Mouse (Mus musculus) stomach, embryonic 15.5 days (tissue): ENCODE measurements around the gene Prss48. TPM values are rescaled to one million over a fixed set of nuclear protein-coding genes. Genes with fewer than 3 reads are reported as not detected.

ENCODE experiments used
- ATAC-seq: fragments of 200-750 bp; cut with Nextera tagmentation; 2 replicates; pipeline ENCODE4 v1.8.0; 2017; ENCODE audit warnings: low read depth, moderate number of reproducible peaks, moderate TSS enrichment; ENCODE audit not compliant: insufficient read depth, low FRiP score
- H3K27ac ChIP-seq: fragments of 300-500 bp; sonication (generic); 2 replicates; pipeline ENCODE4 v1.5.1; 2015; ENCODE audit warnings: mild to moderate bottlenecking, inconsistent platforms
- H3K27me3 ChIP-seq: fragments of 300-500 bp; sonication (generic); replicated peaks from 2 replicates; pipeline ENCODE4 v1.6.1; 2015; ENCODE audit warnings: inconsistent platforms
- H3K36me3 ChIP-seq: fragments of 300-500 bp; sonication (generic); 2 replicates; pipeline ENCODE4 v1.6.1; 2015; ENCODE audit warnings: inconsistent platforms
- H3K4me1 ChIP-seq: fragments of 300-500 bp; sonication (generic); 2 replicates; pipeline ENCODE4 v1.6.1; 2015; ENCODE audit warnings: inconsistent platforms
- H3K4me2 ChIP-seq: fragments of 300-500 bp; sonication (generic); 2 replicates; pipeline ENCODE4 v1.6.1; 2015; ENCODE audit warnings: mild to moderate bottlenecking, inconsistent platforms
- H3K4me3 ChIP-seq: fragments of 300-500 bp; sonication (generic); replicated peaks from 2 replicates; pipeline ENCODE4 v1.5.1; 2015; ENCODE audit warnings: inconsistent platforms
- H3K9ac ChIP-seq: fragments of 300-500 bp; sonication (generic); 2 replicates; pipeline ENCODE4 v1.6.1; 2015; ENCODE audit warnings: inconsistent platforms
- H3K9me3 ChIP-seq: fragments of 300-500 bp; sonication (generic); 2 replicates; pipeline ENCODE4 v1.6.1; 2016; ENCODE audit warnings: inconsistent platforms
- WGBS: fragments of 180-500 bp; shearing (Covaris S2); methylation state at CpG from one replicate; pipeline ENCODE4 v1.1.7; 2015; 5-methylcytosine and 5-hydroxymethylcytosine counted together
- polyA plus RNA-seq: library from polyadenylated mRNA; unstranded; fragments of >200 nt; fragmentation: Nextera tagmentation; extraction: Ambion mirVana; gene quantifications from 2 replicates; pipeline ENCODE4 v1.2.1, GENCODE M21; 2015

The Prss48 gene
- polyA plus RNA-seq, 1 experiment from 2014 or later = not detected

- no peaks in the 10 kb centered on the region for H3K27me3 ChIP-seq
- H3K4me1 ChIP-seq = no peaks in the 10 kb centered on the region
- H3K4me2 ChIP-seq = no peak overlapping the region
- H3K27ac ChIP-seq = no peak overlapping the region
- ATAC-seq = no peak
- H3K9ac ChIP-seq = no peak overlapping the region
- WGBS = 93% methylated on average over 12 of the region's 12 CpGs
- H3K9me3 ChIP-seq = no peaks in the 10 kb centered on the region
- H3K4me3 ChIP-seq = no peak overlapping the region
- no peaks in the 10 kb centered on the region for H3K36me3 ChIP-seq
Measured at GRCm38 (mm10) chr3:86024065-86024795, 21.9 kb upstream of the Prss48 start.

DNA sequence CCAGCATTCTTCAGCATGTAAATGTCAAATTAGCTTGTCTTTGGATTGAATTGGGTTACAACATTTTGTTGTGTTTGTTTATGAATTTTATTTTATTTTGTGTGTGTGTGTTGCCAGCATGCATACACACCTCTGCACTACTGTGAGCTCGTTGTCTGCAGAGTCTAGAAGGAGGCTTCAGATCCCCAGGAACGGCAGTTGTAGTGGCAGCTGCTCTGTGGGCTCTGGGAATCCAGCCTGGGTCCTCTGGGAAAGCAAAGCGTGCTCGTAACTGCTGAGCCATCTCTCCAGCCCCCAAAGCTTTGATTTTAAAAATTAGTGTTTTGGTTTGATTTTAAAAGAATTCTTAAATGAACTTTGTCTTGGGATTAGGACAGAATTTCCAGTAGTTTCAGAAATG lies 19.4 kb upstream of the Prss48 start:
- Histone ChIP-seq H3K4me2 (no peak overlapping the region), H3K4me3 (no peak overlapping the region), H3K27me3 (no peaks in the 10 kb centered on the region), H3K9me3 (no peaks in the 10 kb centered on the region), H3K4me1 (no peaks in the 10 kb centered on the region), H3K9ac (no peak overlapping the region), H3K36me3 (no peaks in the 10 kb centered on the region), H3K27ac (no peak overlapping the region)
- WGBS = 87% methylated on average over 4 of the region's 4 CpGs
- ATAC-seq = no peak

GRCm38 (mm10) chr3:86020921-86021650 lies 18.8 kb upstream of the Prss48 start:
- H3K27ac ChIP-seq = no peak overlapping the region
- no peaks in the 10 kb centered on the region for H3K9me3 ChIP-seq
- ATAC-seq = no peak
- H3K4me1 ChIP-seq = no peaks in the 10 kb centered on the region
- no peak overlapping the region for H3K4me2 ChIP-seq
- WGBS = 85% methylated on average over 16 of the region's 16 CpGs
- H3K36me3 ChIP-seq = no peaks in the 10 kb centered on the region
- no peak overlapping the region for H3K4me3 ChIP-seq
- no peak overlapping the region for H3K9ac ChIP-seq
- no peaks in the 10 kb centered on the region for H3K27me3 ChIP-seq

DNA sequence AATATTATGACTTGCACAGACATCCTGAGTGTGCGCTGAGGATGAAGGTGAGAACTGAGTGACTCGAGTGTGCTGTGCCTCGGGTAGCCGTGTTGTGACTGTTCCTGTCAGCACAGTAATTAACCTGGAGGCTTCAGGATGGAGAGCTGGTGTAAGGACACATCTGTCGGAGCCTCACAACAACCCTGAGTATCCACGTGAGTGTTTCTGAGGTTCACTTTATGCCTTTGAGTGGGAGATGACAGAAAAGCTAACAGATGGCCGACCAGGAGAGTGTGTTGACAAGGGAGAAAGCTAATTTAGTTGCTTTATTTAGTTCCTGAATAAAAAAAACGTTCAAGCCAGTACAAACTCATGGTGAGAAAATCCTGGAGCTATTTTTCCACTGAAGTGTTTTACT lies 15.2 kb upstream of the Prss48 start:
- no peak overlapping the region for H3K27ac ChIP-seq
- H3K4me3 ChIP-seq = no peak overlapping the region
- no peak overlapping the region for H3K4me2 ChIP-seq
- WGBS = 71% methylated on average over 8 of the region's 8 CpGs
- H3K4me1 ChIP-seq = no peaks in the 10 kb centered on the region
- no peaks in the 10 kb centered on the region for H3K27me3 ChIP-seq
- no peak overlapping the region for H3K9ac ChIP-seq
- H3K36me3 ChIP-seq = no peaks in the 10 kb centered on the region
- H3K9me3 ChIP-seq = no peaks in the 10 kb centered on the region
- ATAC-seq = no peak

- H3K4me2 ChIP-seq = no peak overlapping the region
- H3K4me1 ChIP-seq = no peaks in the 10 kb centered on the region; the same call in 1 of the 2 replicates
- H3K27ac ChIP-seq = no peak overlapping the region
- H3K4me3 ChIP-seq = no peak overlapping the region
- ATAC-seq = no peak
- H3K27me3 ChIP-seq = no peaks in the 10 kb centered on the region
- no peaks in the 10 kb centered on the region for H3K9me3 ChIP-seq
- 91% methylated on average over 1 of the region's 1 CpGs for WGBS
- H3K9ac ChIP-seq = no peak overlapping the region
- H3K36me3 ChIP-seq = no peaks in the 10 kb centered on the region
Measured at GRCm38 (mm10) chr3:86016965-86017364, 14.7 kb upstream of the Prss48 start.

GRCm38 (mm10) chr3:86013837-86014236 lies 11.5 kb upstream of the Prss48 start:
- ATAC-seq = no peak
- no peaks in the 10 kb centered on the region for H3K27me3 ChIP-seq
- 67% methylated on average over 10 of the region's 10 CpGs for WGBS
- H3K4me3 ChIP-seq = no peak overlapping the region
- no peak overlapping the region for H3K27ac ChIP-seq
- no peak overlapping the region for H3K4me2 ChIP-seq
- no peaks in the 10 kb centered on the region for H3K36me3 ChIP-seq
- no peaks in the 10 kb centered on the region for H3K9me3 ChIP-seq
- no peak overlapping the region for H3K9ac ChIP-seq
- peaks cover 3% of the 10 kb centered on the region; the same call in 1 of the 2 replicates for H3K4me1 ChIP-seq

- Histone ChIP-seq H3K4me2 (no peak overlapping the region), H3K36me3 (0 out of 2 replicates have a peak, but pooled peaks cover 4% of the 10 kb centered on the region), H3K9me3 (no peaks in the 10 kb centered on the region), H3K9ac (no peak overlapping the region), H3K27ac (no peak overlapping the region), H3K4me1 (peaks cover 3% of the 10 kb centered on the region; the same call in 1 of the 2 replicates), H3K27me3 (no peaks in the 10 kb centered on the region), H3K4me3 (no peak overlapping the region)
- ATAC-seq = no peak
- WGBS = 49% methylated on average over 3 of the region's 3 CpGs
Measured at GRCm38 (mm10) chr3:86011833-86012232, 9.5 kb upstream of the Prss48 start.

- Histone ChIP-seq H3K4me1 (peaks cover 3% of the 10 kb centered on the region; the same call in 1 of the 2 replicates), H3K4me2 (no peak overlapping the region), H3K27ac (no peak overlapping the region), H3K9ac (no peak overlapping the region), H3K27me3 (no peaks in the 10 kb centered on the region), H3K4me3 (no peak overlapping the region), H3K9me3 (no peaks in the 10 kb centered on the region), H3K36me3 (0 out of 2 replicates have a peak, but pooled peaks cover 4% of the 10 kb centered on the region)
- no peak for ATAC-seq
- 69% methylated on average over 6 of the region's 6 CpGs for WGBS
Measured at GRCm38 (mm10) chr3:86011373-86011772, 9.1 kb upstream of the Prss48 start.

DNA sequence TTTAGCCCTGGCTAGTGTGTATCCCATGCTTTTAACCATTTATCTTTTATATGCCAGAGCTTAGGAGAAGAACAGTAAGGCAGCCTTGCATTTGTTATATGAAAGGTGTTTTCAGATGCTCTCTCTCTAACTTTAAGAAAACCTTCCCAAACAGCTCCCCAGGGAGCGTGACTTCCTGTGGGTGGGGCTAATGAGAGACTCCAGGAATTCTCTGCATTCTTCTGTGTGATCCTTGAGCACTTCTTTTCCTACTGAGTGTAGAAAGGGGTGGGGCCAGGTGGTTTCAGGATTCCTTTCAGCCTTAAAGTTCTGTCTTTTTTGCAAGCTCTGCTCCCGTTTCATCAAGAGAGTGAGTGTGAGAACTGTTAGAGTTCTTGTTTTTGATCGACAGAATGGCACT lies 8.3 kb upstream of the Prss48 start:
- H3K9me3 ChIP-seq = no peaks in the 10 kb centered on the region
- H3K27me3 ChIP-seq = no peaks in the 10 kb centered on the region
- H3K27ac ChIP-seq = no peak overlapping the region
- no peak for ATAC-seq
- peaks cover 3% of the 10 kb centered on the region; the same call in 1 of the 2 replicates for H3K4me1 ChIP-seq
- H3K4me3 ChIP-seq = no peak overlapping the region
- no peak overlapping the region for H3K9ac ChIP-seq
- WGBS = 66% methylated on average over 3 of the region's 3 CpGs
- H3K36me3 ChIP-seq = 0 out of 2 replicates have a peak, but pooled peaks cover 4% of the 10 kb centered on the region
- H3K4me2 ChIP-seq = no peak overlapping the region

- 92% methylated on average over 10 of the region's 10 CpGs for WGBS
- H3K4me1 ChIP-seq = no peaks in the 10 kb centered on the region
- no peaks in the 10 kb centered on the region for H3K27me3 ChIP-seq
Measured at GRCm38 (mm10) chr3:86004751-86005150, 2.5 kb upstream of the Prss48 start.

GRCm38 (mm10) chr3:86002940-86003339 lies 649 bp upstream of the Prss48 start:
- Histone ChIP-seq H3K4me1 (no peaks in the 10 kb centered on the region), H3K4me2 (no peak overlapping the region), H3K27ac (no peak overlapping the region), H3K9ac (no peak overlapping the region), H3K9me3 (no peaks in the 10 kb centered on the region), H3K27me3 (no peaks in the 10 kb centered on the region), H3K4me3 (no peak overlapping the region), H3K36me3 (0 out of 2 replicates have a peak, but pooled peaks cover 1% of the 10 kb centered on the region)
- WGBS = 81% methylated on average over 5 of the region's 5 CpGs
- ATAC-seq = no peak

More at GRCm38 (mm10) chr3:86004751-86005150, 2.5 kb upstream of the Prss48 start:
- Histone ChIP-seq H3K4me3 (no peak overlapping the region), H3K4me2 (no peak overlapping the region), H3K36me3 (0 out of 2 replicates have a peak, but pooled peaks cover 4% of the 10 kb centered on the region), H3K9me3 (no peaks in the 10 kb centered on the region), H3K27ac (no peak overlapping the region), H3K9ac (no peak overlapping the region)
- no peak for ATAC-seq

- Histone ChIP-seq H3K9ac (no peak overlapping the region), H3K4me2 (no peak overlapping the region), H3K27me3 (no peaks in the 10 kb centered on the region), H3K27ac (no peak overlapping the region), H3K9me3 (no peaks in the 10 kb centered on the region), H3K36me3 (no peaks in the 10 kb centered on the region), H3K4me3 (no peak overlapping the region), H3K4me1 (no peaks in the 10 kb centered on the region)
- WGBS = 84% methylated on average over 3 of the region's 3 CpGs
- ATAC-seq = no peak; the same call in 1 of the 2 replicates
Measured at GRCm38 (mm10) chr3:86001271-86001670, 1.0 kb downstream of the Prss48 start.
